Mouse (Mus musculus): ENCODE measurements around the gene Smu1.

Gene Smu1

GRCm38 (mm10) chr4:40735351-40735750, 22.4 kb downstream of the Smu1 start:
- DNase-seq: no peak

DNA sequence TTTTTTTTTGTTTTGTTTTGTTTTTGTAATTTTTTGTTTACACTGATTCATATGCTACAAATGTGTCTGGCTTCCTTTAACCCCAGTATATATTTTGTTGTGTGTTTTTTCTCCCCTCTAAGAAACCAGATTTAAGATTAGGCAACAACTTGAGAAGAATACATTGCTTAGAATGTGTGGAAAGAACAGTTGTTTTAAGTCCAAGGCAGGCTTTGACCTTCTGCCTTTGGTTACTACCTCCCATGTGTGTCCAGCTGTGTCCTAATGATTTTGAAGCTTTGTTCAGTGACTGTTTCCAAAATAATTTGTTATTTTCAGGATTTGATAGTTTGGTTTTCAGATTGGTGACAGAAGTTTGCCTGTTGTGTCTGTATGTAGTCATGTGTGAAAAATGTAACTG, 26.5 kb downstream of the Smu1 start:
- DNase-seq: no peak

- no peak for DNase-seq
Measured at GRCm38 (mm10) chr4:40727247-40727646, 30.5 kb downstream of the Smu1 start.

- DNase-seq: no peak
Measured at GRCm38 (mm10) chr4:40725554-40725953, 32.2 kb downstream of the Smu1 start.

- peak; percentile 40 for DNase-seq
Measured at GRCm38 (mm10) chr4:40725141-40725540, 32.6 kb downstream of the Smu1 start.

DNA sequence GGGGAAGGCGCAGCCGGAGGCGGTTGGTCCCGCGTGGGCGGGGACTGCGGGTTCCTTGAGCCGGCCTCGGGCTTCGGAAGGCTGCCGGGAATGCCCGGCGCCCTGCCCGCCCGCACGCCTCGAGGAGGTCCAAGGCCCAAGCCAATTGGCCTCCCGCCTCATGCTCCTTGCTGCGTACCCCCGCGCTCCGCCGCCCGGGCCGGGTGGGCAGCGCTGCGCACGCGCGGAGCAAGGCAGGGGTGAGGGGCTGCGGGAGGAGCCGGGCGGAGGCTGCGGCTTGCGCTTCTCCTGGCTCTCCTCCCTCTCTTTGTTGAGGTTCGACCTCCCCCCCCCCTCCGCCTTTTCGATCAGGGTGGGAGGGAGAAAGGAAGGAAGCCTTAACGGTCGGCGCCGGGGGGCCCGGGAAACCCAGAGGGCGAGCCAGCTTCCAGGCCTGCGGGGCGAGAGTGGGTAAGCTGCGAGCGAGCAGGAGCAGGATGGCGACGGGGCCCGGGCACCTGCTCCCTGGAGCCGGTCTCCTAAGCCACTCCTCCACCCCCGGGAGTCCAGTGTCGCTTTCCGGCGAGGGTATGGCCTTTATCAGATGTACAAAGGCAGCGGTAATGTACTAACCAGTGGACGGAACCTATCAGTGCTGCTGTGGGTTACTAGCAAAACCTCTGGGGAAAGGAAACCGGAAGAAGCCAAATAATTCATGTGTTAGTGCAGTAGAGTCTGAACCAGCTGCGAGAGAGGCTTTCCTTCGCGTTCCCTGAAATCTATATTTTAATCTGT, 34.8 kb downstream of the Smu1 start:
- peak; percentile 75 for DNase-seq

DNA sequence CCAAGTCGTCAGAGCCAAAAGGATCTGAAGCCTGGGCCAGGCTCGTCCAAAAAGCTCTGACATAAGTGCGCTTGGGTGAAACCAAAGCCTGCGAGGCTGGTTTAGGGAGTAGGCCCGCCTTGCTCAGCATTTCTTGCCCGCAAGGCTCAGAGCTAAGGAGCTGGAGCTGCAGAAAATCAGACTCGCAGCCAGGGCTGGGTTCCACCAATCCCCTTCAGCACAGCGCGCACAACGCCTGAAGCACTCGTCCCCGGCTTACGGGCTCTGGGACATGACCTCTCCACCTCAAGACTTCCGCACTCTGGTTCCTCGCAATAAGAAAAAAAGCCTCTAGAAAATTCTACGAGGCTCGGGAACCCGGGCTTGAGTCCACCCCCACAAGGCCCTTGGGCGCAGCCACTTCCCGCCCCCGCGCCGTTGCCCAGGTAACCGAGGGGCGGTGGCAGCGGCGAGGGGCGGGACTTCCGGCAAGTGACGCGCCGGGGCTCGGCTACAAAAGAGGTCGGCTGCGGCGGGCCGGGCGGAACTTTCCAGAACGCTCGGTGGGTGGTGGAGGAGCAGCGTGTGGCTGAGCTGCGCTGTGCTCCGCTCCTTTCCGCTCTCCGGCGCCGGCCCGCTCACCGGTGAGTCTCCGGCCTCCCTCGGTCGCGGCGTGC, 35.6 kb downstream of the Smu1 start, which contains the start of gene Dnaja1:
TSS of gene Dnaja1 (plus strand) at position 140 of the 656 bp plus-strand sequence.
- peak; percentile 94 for DNase-seq

DNA sequence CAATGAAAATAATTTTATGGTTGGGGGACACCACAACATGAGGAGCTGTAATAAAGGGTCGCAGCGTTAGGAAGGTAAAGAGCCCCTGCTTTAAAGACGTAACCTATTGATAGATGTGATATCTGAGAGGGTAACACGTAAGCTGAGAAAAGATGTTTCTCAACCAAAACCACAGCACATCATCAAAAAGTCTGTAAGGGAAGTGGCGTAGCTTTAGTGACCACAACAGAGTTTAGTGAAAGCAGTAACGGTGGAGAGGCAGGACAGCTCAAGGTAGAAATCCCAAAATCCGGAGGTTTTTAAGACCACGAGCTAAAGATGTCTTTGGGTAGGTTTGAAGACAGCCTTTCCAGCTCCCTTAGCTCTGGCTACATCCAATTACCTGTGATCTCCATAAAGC, 36.8 kb downstream of the Smu1 start:
- no peak for DNase-seq

DNA sequence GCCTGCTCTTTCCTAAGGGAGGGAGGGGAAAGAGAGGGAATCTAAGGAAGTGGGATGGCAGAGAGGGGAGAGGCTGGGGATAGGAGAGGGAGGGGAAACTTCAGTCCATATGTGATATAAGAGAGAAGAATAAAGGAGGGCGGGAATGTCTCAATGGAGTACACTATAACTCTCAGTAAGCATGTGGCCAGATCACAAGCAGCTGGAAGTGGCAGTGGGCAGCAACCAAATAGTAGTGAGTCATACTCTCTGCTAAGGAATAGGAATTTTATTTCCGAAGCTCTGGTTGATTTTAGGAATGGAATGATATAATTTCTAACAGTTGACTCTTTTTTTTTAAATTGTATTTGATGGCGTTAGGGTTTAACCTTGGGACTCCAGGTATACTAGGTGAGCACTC, 40.6 kb downstream of the Smu1 start:
- no peak for DNase-seq

GRCm38 (mm10) chr4:40703710-40704275, 53.9 kb downstream of the Smu1 start:
- peak; percentile 20 for DNase-seq

- peak; percentile 97 for DNase-seq
Measured at GRCm38 (mm10) chr4:40702797-40703709, 54.7 kb downstream of the Smu1 start, which contains the start of gene Aptx. TSS of gene Aptx (minus strand) at chr4:40703194.

GRCm38 (mm10) chr4:40701796-40702195, 55.9 kb downstream of the Smu1 start:
- DNase-seq: no peak

DNA sequence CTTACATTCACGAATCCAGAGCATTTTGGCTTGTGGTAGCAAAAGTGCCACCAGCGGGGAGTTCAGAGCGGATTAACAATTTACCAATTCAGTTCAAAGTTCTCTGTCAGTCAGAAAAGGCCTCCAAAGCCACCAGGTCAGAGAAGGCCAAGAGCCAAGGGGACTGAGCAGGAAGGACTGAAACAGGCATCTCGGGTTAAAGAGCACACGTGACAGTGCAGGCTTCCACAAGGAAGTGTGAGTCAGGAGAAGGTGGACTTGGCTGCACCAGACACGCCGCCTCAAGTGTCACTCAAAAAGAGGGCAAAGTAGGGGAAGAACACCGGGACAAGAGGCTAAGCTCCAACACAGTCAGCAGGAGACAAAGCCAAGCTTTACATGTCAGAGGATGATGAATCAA, 57.5 kb downstream of the Smu1 start:
- DNase-seq: peak; percentile 93

- no peak for DNase-seq
Measured at GRCm38 (mm10) chr4:40697059-40697458, 60.7 kb downstream of the Smu1 start.

GRCm38 (mm10) chr4:40691100-40691499, 66.6 kb downstream of the Smu1 start:
- DNase-seq: no peak
